Mouse (Mus musculus): ENCODE data around the gene Gpatch11.

The Gpatch11 gene

DNA sequence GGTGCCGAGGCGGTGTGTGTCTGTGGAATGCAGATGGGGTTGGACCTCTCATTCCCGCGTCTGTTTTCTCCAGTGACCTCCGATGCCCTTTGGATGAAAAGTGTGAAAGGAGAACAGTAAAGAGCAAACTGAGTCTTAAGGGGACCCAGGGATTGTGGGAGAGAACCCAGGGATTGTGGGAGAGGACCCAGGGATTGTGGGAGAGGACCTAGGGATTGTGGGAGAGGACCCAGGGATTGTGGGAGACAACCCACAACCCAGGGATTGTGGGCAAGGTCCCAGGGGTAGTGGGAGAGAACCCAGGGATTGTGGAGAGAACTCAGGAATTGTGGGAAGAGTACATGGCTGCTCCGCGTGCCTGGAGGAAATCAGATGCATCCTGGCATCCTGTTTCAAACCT lies 59.6 kb downstream of the Gpatch11 start:
- no peak for DNase-seq (ENCODE audit: low spot score in 2 of 2)

DNA sequence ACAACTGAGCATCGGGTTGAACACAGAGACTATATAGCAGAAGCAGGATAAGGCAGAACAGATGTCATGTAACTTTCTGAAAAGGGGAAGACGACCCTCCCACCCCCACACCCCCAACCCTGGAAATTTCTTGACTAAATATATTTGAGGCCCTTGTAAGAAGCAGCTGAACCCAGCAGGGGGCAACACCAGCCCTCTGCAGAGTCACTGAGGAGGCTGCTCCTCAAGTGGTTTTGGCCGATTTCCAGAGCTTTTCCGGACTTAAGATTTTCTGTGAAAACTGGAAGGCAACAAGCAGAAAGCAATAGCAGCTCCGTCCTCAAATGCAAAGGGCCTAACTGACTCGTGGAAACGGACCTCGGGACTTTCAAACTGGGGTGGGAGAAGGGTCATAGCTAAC lies 60.0 kb downstream of the Gpatch11 start:
- no peak for DNase-seq (ENCODE audit: low spot score in 2 of 2)

Measured in spleen, postnatal 14 days (tissue).